Mouse (Mus musculus) CH12.LX (cell line): ENCODE measurements around the gene Fbxl14.

Experiments
- BHLHE40 ChIP-seq: IDR thresholded peaks from 2 replicates; pipeline ENCODE4 v1.6.1; 2011; ENCODE audit warnings: mild to moderate bottlenecking, low read depth, low read length, improper control_type of control experiment
- CTCF ChIP-seq, 2 experiments: IDR thresholded peaks in 1 of 2; conservative IDR thresholded peaks in 1 of 2; 2 replicates each; pipeline ENCODE4 v1.5.1; 2011 to 2012; ENCODE audit warnings: low read depth in 2 of 2, low read length in 2 of 2, improper control_type of control experiment in 1 of 2, inconsistent platforms in 1 of 2, mild to moderate bottlenecking in 1 of 2, moderate library complexity in 1 of 2
- ETS1 ChIP-seq: conservative IDR thresholded peaks from 2 replicates; pipeline ENCODE4 v1.6.1; 2012; ENCODE audit warnings: low read depth, mild to moderate bottlenecking, inconsistent platforms, low read length, improper control_type of control experiment, moderate library complexity
- HCFC1 ChIP-seq: IDR thresholded peaks from 2 replicates; pipeline ENCODE4 v1.6.1; 2012; ENCODE audit warnings: low read depth, mild to moderate bottlenecking, inconsistent platforms, low read length, improper control_type of control experiment
- KAT2A ChIP-seq: IDR thresholded peaks from 2 replicates; pipeline ENCODE4 v1.6.1; 2012; ENCODE audit warnings: low read length, improper control_type of control experiment, inconsistent platforms; ENCODE audit not compliant: insufficient replicate concordance
- MXI1 ChIP-seq: IDR thresholded peaks from 2 replicates; pipeline ENCODE4 v1.6.1; 2011; ENCODE audit warnings: mild to moderate bottlenecking, low read depth, low read length, improper control_type of control experiment
- NRF1 ChIP-seq: IDR thresholded peaks from 2 replicates; pipeline ENCODE4 v1.6.1; 2014; ENCODE audit warnings: low read depth, mild to moderate bottlenecking, inconsistent platforms, low read length, improper control_type of control experiment, moderate library complexity
- POLR2A ChIP-seq: IDR thresholded peaks from 2 replicates; pipeline ENCODE4 v1.6.1; 2011; ENCODE audit warnings: low read depth, mild to moderate bottlenecking, improper control_type of control experiment, low read length
- RAD21 ChIP-seq: IDR thresholded peaks from 2 replicates; pipeline ENCODE4 v1.6.1; 2011; ENCODE audit warnings: low read depth, mild to moderate bottlenecking, low read length, improper control_type of control experiment, moderate library complexity
- UBTF ChIP-seq: IDR thresholded peaks from 2 replicates; pipeline ENCODE4 v1.6.1; 2012; ENCODE audit warnings: low read depth, mild to moderate bottlenecking, inconsistent platforms, low read length, improper control_type of control experiment, moderate library complexity
- USF2 ChIP-seq: conservative IDR thresholded peaks from 2 replicates; pipeline ENCODE4 v1.6.1; 2011; ENCODE audit warnings: low read depth, low read length, improper control_type of control experiment
- ZC3H11A ChIP-seq: IDR thresholded peaks from 2 replicates; pipeline ENCODE4 v1.6.1; 2012; ENCODE audit warnings: low read depth, mild to moderate bottlenecking, inconsistent platforms, low read length, improper control_type of control experiment

- TF ChIP-seq CTCF (conservative IDR thresholded peaks at IDR 0.05 in 1 of 2, IDR thresholded peaks at IDR 0.05 in 1 of 2; ENCODE audit: low read depth in 2 of 2, low read length in 2 of 2) (no peak), BHLHE40 (no peak), UBTF (no peak), ETS1 (no peak), KAT2A (no peak), USF2 (no peak), MXI1 (no peak), POLR2A (no peak), ZC3H11A (no peak), NRF1 (no peak), RAD21 (no peak), HCFC1 (no peak)
Measured at GRCm38 (mm10) chr6:119508221-119508620, 28.8 kb downstream of the Fbxl14 start.
